Mouse (Mus musculus): ENCODE data around the gene Olfr1499. TPM values are rescaled to one million over a fixed set of nuclear protein-coding genes. Genes with fewer than 3 reads are reported as not detected.
"Not testable (repeated sequence)": the region's sequence is repeated elsewhere in the genome, so short reads cannot be mapped to it uniquely, and the experiment has no call there.

Gene Olfr1499
- not detected in 2 replicates for polyA plus RNA-seq (2015; fragmentation: Nextera tagmentation; extraction: Ambion mirVana)

GRCm38 (mm10) chr19:13819347-13819746 is at the start of gene Olfr1499:
Olfr1499 (minus strand) TSS chr19:13819447.
- Histone ChIP-seq H3K27me3 (ENCODE audit: control insufficient read depth, insufficient read depth, low read length) (no peaks in the 10 kb centered on the region), H3K4me1 (ENCODE audit: control insufficient read depth, insufficient read depth, low read length) (no peaks in the 10 kb centered on the region), H3K9me3 (replicated peaks; ENCODE audit: control insufficient read depth, low read length) (no peaks in the 10 kb centered on the region), H3K4me3 (ENCODE audit: low read length) (no peak within 1 kb of the TSS), H3K27ac (ENCODE audit: low read length) (no peak within 1 kb of the TSS), H3K9ac (ENCODE audit: low read length) (no peak within 1 kb of the TSS), H3K36me3 (ENCODE audit: control insufficient read depth, insufficient read depth) (no peaks in the 10 kb centered on the region), H3K4me2 (ENCODE audit: low read depth, low read length) (no peak within 1 kb of the TSS)
- no peak for ATAC-seq (replicated peaks; ENCODE audit: extremely low read depth, insufficient read depth, low FRiP score)

GRCm38 (mm10) chr19:13861495-13861894 is 42.2 kb upstream of the Olfr1499 start, which contains the start of gene Olfr1502:
Olfr1502 (plus strand) TSS chr19:13861795.
- H3K27me3 ChIP-seq (ENCODE audit: control insufficient read depth, insufficient read depth, low read length), result no peaks in the 10 kb centered on the region
- no peaks in the 10 kb centered on the region for H3K36me3 ChIP-seq (ENCODE audit: control insufficient read depth, insufficient read depth)
- H3K27ac ChIP-seq (ENCODE audit: low read length), result no peak within 1 kb of the TSS
- H3K4me1 ChIP-seq (ENCODE audit: control insufficient read depth, insufficient read depth, low read length), result no peaks in the 10 kb centered on the region
- no peaks in the 10 kb centered on the region; the same call in 1 of the 2 replicates for H3K9me3 ChIP-seq (replicated peaks; ENCODE audit: control insufficient read depth, low read length)
- H3K4me3 ChIP-seq (ENCODE audit: low read length), result no peak within 1 kb of the TSS
- WGBS, result 52% methylated on average over 1 of the region's 1 CpGs
- H3K9ac ChIP-seq (ENCODE audit: low read length), result no peak within 1 kb of the TSS
- no peak within 1 kb of the TSS for H3K4me2 ChIP-seq (ENCODE audit: low read depth, low read length)
- no peak for ATAC-seq (replicated peaks; ENCODE audit: extremely low read depth, insufficient read depth, low FRiP score)

- H3K27me3 ChIP-seq (ENCODE audit: control insufficient read depth, insufficient read depth, low read length); H3K36me3 ChIP-seq (ENCODE audit: control insufficient read depth, insufficient read depth); H3K4me2 ChIP-seq (ENCODE audit: low read depth, low read length); ATAC-seq (replicated peaks; ENCODE audit: extremely low read depth, insufficient read depth, low FRiP score); H3K9me3 ChIP-seq (replicated peaks; ENCODE audit: control insufficient read depth, low read length); H3K27ac ChIP-seq (ENCODE audit: low read length); H3K9ac ChIP-seq (ENCODE audit: low read length); H3K4me3 ChIP-seq (ENCODE audit: low read length); H3K4me1 ChIP-seq (ENCODE audit: control insufficient read depth, insufficient read depth, low read length): not testable (repeated sequence)
Measured at GRCm38 (mm10) chr19:13850592-13850991, 31.3 kb upstream of the Olfr1499 start, which contains the start of gene Olfr1501. Olfr1501 (minus strand) TSS chr19:13850692.

GRCm38 (mm10) chr19:13830388-13830787 is 11.1 kb upstream of the Olfr1499 start, which contains the start of gene Olfr1500:
Olfr1500 (minus strand) TSS chr19:13830488.
- Histone ChIP-seq H3K4me2 (ENCODE audit: low read depth, low read length) (no peak within 1 kb of the TSS), H3K36me3 (ENCODE audit: control insufficient read depth, insufficient read depth) (no peaks in the 10 kb centered on the region)
- no peak for ATAC-seq (replicated peaks; ENCODE audit: extremely low read depth, insufficient read depth, low FRiP score)

DNA sequence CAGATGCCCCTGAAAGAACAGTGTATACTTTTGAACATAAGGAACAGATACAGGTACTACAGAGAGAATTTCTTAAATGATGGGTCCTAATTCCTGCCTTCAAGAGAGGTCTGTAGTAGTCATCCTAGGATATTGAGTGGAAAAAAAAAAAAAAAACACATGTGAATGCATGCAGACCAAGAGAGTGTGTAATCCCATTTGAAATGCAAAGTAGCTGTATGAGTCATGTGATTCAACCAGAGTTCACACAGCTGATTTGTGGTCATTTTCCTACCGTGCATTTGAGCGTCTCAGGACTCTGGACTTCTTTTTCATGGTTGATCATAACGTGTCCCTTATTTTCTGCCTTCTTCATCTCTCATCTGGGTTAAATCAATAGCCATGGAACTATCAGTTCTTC is 9.2 kb upstream of the Olfr1499 start:
- Histone ChIP-seq H3K9ac (ENCODE audit: low read length) (no peak overlapping the region), H3K36me3 (ENCODE audit: control insufficient read depth, insufficient read depth) (no peaks in the 10 kb centered on the region), H3K27ac (ENCODE audit: low read length) (no peak overlapping the region), H3K4me1 (ENCODE audit: control insufficient read depth, insufficient read depth, low read length) (no peaks in the 10 kb centered on the region), H3K4me2 (ENCODE audit: low read depth, low read length) (no peak overlapping the region), H3K4me3 (ENCODE audit: low read length) (no peak overlapping the region), H3K27me3 (ENCODE audit: control insufficient read depth, insufficient read depth, low read length) (no peaks in the 10 kb centered on the region), H3K9me3 (replicated peaks; ENCODE audit: control insufficient read depth, low read length) (no peaks in the 10 kb centered on the region)
- 71% methylated on average over 3 of the region's 3 CpGs for WGBS
- no peak for ATAC-seq (replicated peaks; ENCODE audit: extremely low read depth, insufficient read depth, low FRiP score)

More at GRCm38 (mm10) chr19:13830388-13830787, 11.1 kb upstream of the Olfr1499 start, which contains the start of gene Olfr1500:
- Histone ChIP-seq H3K27me3 (ENCODE audit: control insufficient read depth, insufficient read depth, low read length) (no peaks in the 10 kb centered on the region), H3K4me3 (ENCODE audit: low read length) (no peak within 1 kb of the TSS), H3K4me1 (ENCODE audit: control insufficient read depth, insufficient read depth, low read length) (no peaks in the 10 kb centered on the region), H3K9me3 (replicated peaks; ENCODE audit: control insufficient read depth, low read length) (no peaks in the 10 kb centered on the region), H3K27ac (ENCODE audit: low read length) (no peak within 1 kb of the TSS), H3K9ac (ENCODE audit: low read length) (no peak within 1 kb of the TSS)

- no peak overlapping the region for H3K4me3 ChIP-seq (ENCODE audit: low read length)
- ATAC-seq (replicated peaks; ENCODE audit: extremely low read depth, insufficient read depth, low FRiP score), result no peak
- no peaks in the 10 kb centered on the region for H3K36me3 ChIP-seq (ENCODE audit: control insufficient read depth, insufficient read depth)
- H3K9me3 ChIP-seq (replicated peaks; ENCODE audit: control insufficient read depth, low read length), result no peaks in the 10 kb centered on the region
- H3K27ac ChIP-seq (ENCODE audit: low read length), result no peak overlapping the region
- no peaks in the 10 kb centered on the region for H3K4me1 ChIP-seq (ENCODE audit: control insufficient read depth, insufficient read depth, low read length)
- WGBS, result 48% methylated on average over 5 of the region's 5 CpGs
- H3K4me2 ChIP-seq (ENCODE audit: low read depth, low read length), result no peak overlapping the region
- H3K27me3 ChIP-seq (ENCODE audit: control insufficient read depth, insufficient read depth, low read length), result no peaks in the 10 kb centered on the region
- H3K9ac ChIP-seq (ENCODE audit: low read length), result no peak overlapping the region
Measured at GRCm38 (mm10) chr19:13820847-13821246, 1.6 kb upstream of the Olfr1499 start.

GRCm38 (mm10) chr19:13818827-13819226 is 420 bp downstream of the Olfr1499 start:
- no peak for ATAC-seq (replicated peaks; ENCODE audit: extremely low read depth, insufficient read depth, low FRiP score)
- H3K9ac ChIP-seq (ENCODE audit: low read length), result no peak overlapping the region
- H3K27ac ChIP-seq (ENCODE audit: low read length), result no peak overlapping the region
- H3K4me2 ChIP-seq (ENCODE audit: low read depth, low read length), result no peak overlapping the region
- no peaks in the 10 kb centered on the region for H3K36me3 ChIP-seq (ENCODE audit: control insufficient read depth, insufficient read depth)
- no peaks in the 10 kb centered on the region for H3K4me1 ChIP-seq (ENCODE audit: control insufficient read depth, insufficient read depth, low read length)
- no peaks in the 10 kb centered on the region for H3K9me3 ChIP-seq (replicated peaks; ENCODE audit: control insufficient read depth, low read length)
- no peaks in the 10 kb centered on the region for H3K27me3 ChIP-seq (ENCODE audit: control insufficient read depth, insufficient read depth, low read length)
- no peak overlapping the region for H3K4me3 ChIP-seq (ENCODE audit: low read length)
- 22% methylated on average over 5 of the region's 5 CpGs for WGBS

GRCm38 (mm10) chr19:13812823-13813222 is 6.4 kb downstream of the Olfr1499 start:
- 52% methylated on average over 2 of the region's 2 CpGs for WGBS
- no peaks in the 10 kb centered on the region for H3K9me3 ChIP-seq (replicated peaks; ENCODE audit: control insufficient read depth, low read length)
- no peak overlapping the region for H3K9ac ChIP-seq (ENCODE audit: low read length)
- ATAC-seq (replicated peaks; ENCODE audit: extremely low read depth, insufficient read depth, low FRiP score), result no peak
- H3K4me2 ChIP-seq (ENCODE audit: low read depth, low read length), result no peak overlapping the region
- H3K27ac ChIP-seq (ENCODE audit: low read length), result no peak overlapping the region
- no peak overlapping the region for H3K4me3 ChIP-seq (ENCODE audit: low read length)
- no peaks in the 10 kb centered on the region for H3K27me3 ChIP-seq (ENCODE audit: control insufficient read depth, insufficient read depth, low read length)
- H3K4me1 ChIP-seq (ENCODE audit: control insufficient read depth, insufficient read depth, low read length), result no peaks in the 10 kb centered on the region
- no peaks in the 10 kb centered on the region for H3K36me3 ChIP-seq (ENCODE audit: control insufficient read depth, insufficient read depth)

DNA sequence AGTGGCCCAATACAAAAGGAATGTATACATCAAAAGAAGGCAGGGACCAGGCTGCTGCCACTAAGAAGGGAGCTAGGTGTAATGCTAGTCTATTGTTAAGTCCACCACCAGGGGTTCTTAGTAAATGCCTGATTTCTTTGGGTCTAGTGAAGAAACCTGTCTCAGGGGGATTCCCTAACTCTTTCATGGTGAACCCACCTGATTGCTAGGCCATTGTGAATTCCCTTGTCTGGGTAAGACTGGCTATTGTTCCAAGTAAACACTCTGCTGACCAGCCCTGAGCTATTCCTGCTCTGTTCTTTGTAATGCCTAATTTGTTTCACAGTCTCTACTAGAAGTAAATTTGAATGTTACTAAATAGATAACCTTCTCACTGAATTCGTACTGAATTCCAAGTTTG is 13.8 kb downstream of the Olfr1499 start:
- H3K9ac ChIP-seq (ENCODE audit: low read length); H3K4me2 ChIP-seq (ENCODE audit: low read depth, low read length); H3K9me3 ChIP-seq (replicated peaks; ENCODE audit: control insufficient read depth, low read length); H3K4me1 ChIP-seq (ENCODE audit: control insufficient read depth, insufficient read depth, low read length); H3K27me3 ChIP-seq (ENCODE audit: control insufficient read depth, insufficient read depth, low read length); H3K4me3 ChIP-seq (ENCODE audit: low read length); H3K27ac ChIP-seq (ENCODE audit: low read length); ATAC-seq (replicated peaks; ENCODE audit: extremely low read depth, insufficient read depth, low FRiP score); H3K36me3 ChIP-seq (ENCODE audit: control insufficient read depth, insufficient read depth): not testable (repeated sequence)
- 56% methylated on average over 1 of the region's 1 CpGs for WGBS

Data from heart, embryonic 16.5 days (tissue).